Mouse (Mus musculus): ENCODE measurements at regions not wholly inside any gene's neighbourhood (a gene's known extent, or its start where the extent isn't known, plus 50 kb on each side); places are given as distances from the start of the nearest gene placed in this dataset.

GRCm38 (mm10) chr11:71897551-71897950 is 139.8 kb downstream of the Aipl1 start:
- no peak overlapping the region for H3K4me3 ChIP-seq (ENCODE audit: low read depth, low read length)
- H3K27me3 ChIP-seq (replicated peaks; ENCODE audit: control insufficient read depth, insufficient read depth, low read length), result no peaks in the 10 kb centered on the region
- H3K4me2 ChIP-seq (ENCODE audit: low read depth, low read length), result no peak overlapping the region
- H3K36me3 ChIP-seq (ENCODE audit: control insufficient read depth, insufficient read depth, low read length), result no peaks in the 10 kb centered on the region
- no peaks in the 10 kb centered on the region for H3K9me3 ChIP-seq (ENCODE audit: control insufficient read depth, low read length)
- ATAC-seq (ENCODE audit: low read depth), result no peak
- H3K9ac ChIP-seq (ENCODE audit: low read depth, low read length), result no peak overlapping the region
- H3K4me1 ChIP-seq (ENCODE audit: control insufficient read depth, insufficient read depth, low read length), result no peaks in the 10 kb centered on the region
- no peak for DNase-seq (ENCODE audit: low spot score)
- 60% methylated on average over 2 of the region's 2 CpGs for WGBS
- no peak overlapping the region for H3K27ac ChIP-seq (replicated peaks; ENCODE audit: low read depth, low read length)

GRCm38 (mm10) chr11:71897141-71897540 is 140.2 kb downstream of the Aipl1 start:
- H3K27me3 ChIP-seq (replicated peaks; ENCODE audit: control insufficient read depth, insufficient read depth, low read length), result no peaks in the 10 kb centered on the region
- WGBS, result 55% methylated on average over 3 of the region's 3 CpGs
- no peaks in the 10 kb centered on the region for H3K36me3 ChIP-seq (ENCODE audit: control insufficient read depth, insufficient read depth, low read length)
- H3K9ac ChIP-seq (ENCODE audit: low read depth, low read length), result no peak overlapping the region
- no peak overlapping the region for H3K4me2 ChIP-seq (ENCODE audit: low read depth, low read length)
- no peak overlapping the region for H3K4me3 ChIP-seq (ENCODE audit: low read depth, low read length)
- no peak for DNase-seq (ENCODE audit: low spot score)
- no peak for ATAC-seq (ENCODE audit: low read depth)
- no peak overlapping the region for H3K27ac ChIP-seq (replicated peaks; ENCODE audit: low read depth, low read length)
- H3K9me3 ChIP-seq (ENCODE audit: control insufficient read depth, low read length), result no peaks in the 10 kb centered on the region
- no peaks in the 10 kb centered on the region for H3K4me1 ChIP-seq (ENCODE audit: control insufficient read depth, insufficient read depth, low read length)

- 85% methylated on average over 1 of the region's 1 CpGs for WGBS
- Histone ChIP-seq H3K36me3 (ENCODE audit: control insufficient read depth, insufficient read depth, low read length) (no peaks in the 10 kb centered on the region), H3K4me1 (ENCODE audit: control insufficient read depth, insufficient read depth, low read length) (no peaks in the 10 kb centered on the region), H3K27me3 (replicated peaks; ENCODE audit: control insufficient read depth, insufficient read depth, low read length) (no peaks in the 10 kb centered on the region), H3K9ac (ENCODE audit: low read depth, low read length) (no peak overlapping the region), H3K4me2 (ENCODE audit: low read depth, low read length) (no peak overlapping the region), H3K27ac (replicated peaks; ENCODE audit: low read depth, low read length) (no peak overlapping the region), H3K9me3 (ENCODE audit: control insufficient read depth, low read length) (no peaks in the 10 kb centered on the region), H3K4me3 (ENCODE audit: low read depth, low read length) (no peak overlapping the region)
- no peak for ATAC-seq (ENCODE audit: low read depth)
- DNase-seq (ENCODE audit: low spot score), result no peak
Measured at GRCm38 (mm10) chr11:71891181-71891580, 141.5 kb downstream of the Wscd1 start.

- 85% methylated on average over 3 of the region's 4 CpGs for WGBS
- Histone ChIP-seq H3K36me3 (ENCODE audit: control insufficient read depth, insufficient read depth, low read length) (no peaks in the 10 kb centered on the region), H3K27me3 (replicated peaks; ENCODE audit: control insufficient read depth, insufficient read depth, low read length) (no peaks in the 10 kb centered on the region), H3K4me3 (ENCODE audit: low read depth, low read length) (no peak overlapping the region), H3K4me2 (ENCODE audit: low read depth, low read length) (no peak overlapping the region), H3K4me1 (ENCODE audit: control insufficient read depth, insufficient read depth, low read length) (no peaks in the 10 kb centered on the region), H3K27ac (replicated peaks; ENCODE audit: low read depth, low read length) (no peak overlapping the region), H3K9ac (ENCODE audit: low read depth, low read length) (no peak overlapping the region), H3K9me3 (ENCODE audit: control insufficient read depth, low read length) (no peaks in the 10 kb centered on the region)
- ATAC-seq (ENCODE audit: low read depth) (no peak), DNase-seq (ENCODE audit: low spot score) (no peak)
Measured at GRCm38 (mm10) chr11:71889161-71889560, 139.4 kb downstream of the Wscd1 start.

- no peak for DNase-seq (ENCODE audit: low spot score)
- ATAC-seq (ENCODE audit: low read depth), result no peak
- no peaks in the 10 kb centered on the region for H3K4me1 ChIP-seq (ENCODE audit: control insufficient read depth, insufficient read depth, low read length)
Measured at GRCm38 (mm10) chr11:71887211-71887610, 137.5 kb downstream of the Wscd1 start.

GRCm38 (mm10) chr11:71886771-71887170 is 137.1 kb downstream of the Wscd1 start:
- DNase-seq (ENCODE audit: low spot score) (no peak), ATAC-seq (ENCODE audit: low read depth) (no peak)
- H3K27ac ChIP-seq (replicated peaks; ENCODE audit: low read depth, low read length), result no peak overlapping the region
- WGBS, result 47% methylated on average over 4 of the region's 4 CpGs
- no peak overlapping the region for H3K4me2 ChIP-seq (ENCODE audit: low read depth, low read length)
- no peaks in the 10 kb centered on the region for H3K9me3 ChIP-seq (ENCODE audit: control insufficient read depth, low read length)
- no peak overlapping the region for H3K9ac ChIP-seq (ENCODE audit: low read depth, low read length)
- no peaks in the 10 kb centered on the region for H3K36me3 ChIP-seq (ENCODE audit: control insufficient read depth, insufficient read depth, low read length)
- no peak overlapping the region for H3K4me3 ChIP-seq (ENCODE audit: low read depth, low read length)
- H3K4me1 ChIP-seq (ENCODE audit: control insufficient read depth, insufficient read depth, low read length), result no peaks in the 10 kb centered on the region
- H3K27me3 ChIP-seq (replicated peaks; ENCODE audit: control insufficient read depth, insufficient read depth, low read length), result no peaks in the 10 kb centered on the region

More at GRCm38 (mm10) chr11:71887211-71887610, 137.5 kb downstream of the Wscd1 start:
- Histone ChIP-seq H3K27me3 (replicated peaks; ENCODE audit: control insufficient read depth, insufficient read depth, low read length) (no peaks in the 10 kb centered on the region), H3K4me3 (ENCODE audit: low read depth, low read length) (no peak overlapping the region), H3K4me2 (ENCODE audit: low read depth, low read length) (no peak overlapping the region), H3K9me3 (ENCODE audit: control insufficient read depth, low read length) (no peaks in the 10 kb centered on the region), H3K36me3 (ENCODE audit: control insufficient read depth, insufficient read depth, low read length) (no peaks in the 10 kb centered on the region), H3K9ac (ENCODE audit: low read depth, low read length) (no peak overlapping the region), H3K27ac (replicated peaks; ENCODE audit: low read depth, low read length) (no peak overlapping the region)
- WGBS, result 34% methylated on average over 4 of the region's 4 CpGs

- WGBS, result 64% methylated on average over 6 of the region's 6 CpGs
- H3K27ac ChIP-seq (replicated peaks; ENCODE audit: low read depth, low read length), result no peak overlapping the region
- no peaks in the 10 kb centered on the region for H3K4me1 ChIP-seq (ENCODE audit: control insufficient read depth, insufficient read depth, low read length)
- no peak overlapping the region for H3K9ac ChIP-seq (ENCODE audit: low read depth, low read length)
- no peak overlapping the region for H3K4me2 ChIP-seq (ENCODE audit: low read depth, low read length)
- DNase-seq (ENCODE audit: low spot score) (no peak), ATAC-seq (ENCODE audit: low read depth) (no peak)
- H3K36me3 ChIP-seq (ENCODE audit: control insufficient read depth, insufficient read depth, low read length), result no peaks in the 10 kb centered on the region
- H3K4me3 ChIP-seq (ENCODE audit: low read depth, low read length), result no peak overlapping the region
- H3K9me3 ChIP-seq (ENCODE audit: control insufficient read depth, low read length), result no peaks in the 10 kb centered on the region
- H3K27me3 ChIP-seq (replicated peaks; ENCODE audit: control insufficient read depth, insufficient read depth, low read length), result no peaks in the 10 kb centered on the region
Measured at GRCm38 (mm10) chr11:71884861-71885260, 135.1 kb downstream of the Wscd1 start.

GRCm38 (mm10) chr11:71881841-71882240 is 132.1 kb downstream of the Wscd1 start:
- no peaks in the 10 kb centered on the region for H3K4me1 ChIP-seq (ENCODE audit: control insufficient read depth, insufficient read depth, low read length)
- H3K27me3 ChIP-seq (replicated peaks; ENCODE audit: control insufficient read depth, insufficient read depth, low read length), result no peaks in the 10 kb centered on the region
- H3K4me2 ChIP-seq (ENCODE audit: low read depth, low read length), result no peak overlapping the region
- H3K9me3 ChIP-seq (ENCODE audit: control insufficient read depth, low read length), result no peaks in the 10 kb centered on the region
- WGBS, result 68% methylated on average over 1 of the region's 1 CpGs
- H3K9ac ChIP-seq (ENCODE audit: low read depth, low read length), result no peak overlapping the region
- H3K4me3 ChIP-seq (ENCODE audit: low read depth, low read length), result no peak overlapping the region
- no peak for ATAC-seq (ENCODE audit: low read depth)
- H3K36me3 ChIP-seq (ENCODE audit: control insufficient read depth, insufficient read depth, low read length), result no peaks in the 10 kb centered on the region
- no peak overlapping the region for H3K27ac ChIP-seq (replicated peaks; ENCODE audit: low read depth, low read length)
- no peak for DNase-seq (ENCODE audit: low spot score)

- 71% methylated on average over 7 of the region's 7 CpGs for WGBS
- H3K4me3 ChIP-seq (ENCODE audit: low read depth, low read length), result no peak overlapping the region
- H3K36me3 ChIP-seq (ENCODE audit: control insufficient read depth, insufficient read depth, low read length), result no peaks in the 10 kb centered on the region
- no peak overlapping the region for H3K4me2 ChIP-seq (ENCODE audit: low read depth, low read length)
- no peak for DNase-seq (ENCODE audit: low spot score)
- ATAC-seq (ENCODE audit: low read depth), result no peak
- H3K27me3 ChIP-seq (replicated peaks; ENCODE audit: control insufficient read depth, insufficient read depth, low read length), result no peaks in the 10 kb centered on the region
- no peak overlapping the region for H3K27ac ChIP-seq (replicated peaks; ENCODE audit: low read depth, low read length)
- H3K4me1 ChIP-seq (ENCODE audit: control insufficient read depth, insufficient read depth, low read length), result no peaks in the 10 kb centered on the region
- H3K9me3 ChIP-seq (ENCODE audit: control insufficient read depth, low read length), result no peaks in the 10 kb centered on the region
- no peak overlapping the region for H3K9ac ChIP-seq (ENCODE audit: low read depth, low read length)
Measured at GRCm38 (mm10) chr11:71871297-71871696, 121.6 kb downstream of the Wscd1 start.

Data from embryonic facial prominence, embryonic 14.5 days (tissue).